Mouse (Mus musculus) liver, postnatal 0 days (tissue): Measurements from ENCODE around the gene Ddb2. TPM values are rescaled to one million over a fixed set of nuclear protein-coding genes. Genes with fewer than 3 reads are reported as not detected.
"Not testable (repeated sequence)": the region's sequence is repeated elsewhere in the genome, so short reads cannot be mapped to it uniquely, and the experiment has no call there.

Experiments used
- ATAC-seq: fragments of 200-750 bp; cut with Nextera tagmentation; 2 replicates; pipeline ENCODE4 v1.8.0; 2017; ENCODE audit warnings: mild to moderate bottlenecking, moderate library complexity
- DNase-seq: peaks from one replicate; pipeline ENCODE4 v3.0.0-alpha.2; 2016
- H3K27ac ChIP-seq: fragments of 300-500 bp; sonication (generic); 2 replicates; pipeline ENCODE4 v1.5.1; 2014; ENCODE audit warnings: antibody characterized with exemption, moderate library complexity, mild to moderate bottlenecking, low read depth
- H3K27me3 ChIP-seq: fragments of 300-500 bp; sonication (generic); 2 replicates; pipeline ENCODE4 v1.6.1; 2014; ENCODE audit warnings: low read length, control low read depth, mixed read lengths; ENCODE audit not compliant: insufficient read depth
- H3K36me3 ChIP-seq: fragments of 300-500 bp; sonication (generic); replicated peaks from 2 replicates; pipeline ENCODE4 v1.6.1; 2014; ENCODE audit warnings: mild to moderate bottlenecking, control low read depth, low read length, moderate library complexity, mixed read lengths; ENCODE audit not compliant: insufficient read depth
- H3K4me1 ChIP-seq: fragments of 300-500 bp; sonication (generic); 2 replicates; pipeline ENCODE4 v1.6.1; 2014; ENCODE audit warnings: antibody characterized with exemption, mild to moderate bottlenecking, control low read depth; ENCODE audit not compliant: insufficient read depth
- H3K4me2 ChIP-seq: fragments of 300-500 bp; sonication (generic); 2 replicates; pipeline ENCODE4 v1.6.1; 2014; ENCODE audit warnings: low read depth, mild to moderate bottlenecking, low read length, moderate library complexity, mixed read lengths
- H3K4me3 ChIP-seq: fragments of 300-500 bp; sonication (generic); 2 replicates; pipeline ENCODE4 v1.5.1; 2014; ENCODE audit warnings: low read depth, low read length
- H3K9ac ChIP-seq: fragments of 300-500 bp; sonication (generic); replicated peaks from 2 replicates; pipeline ENCODE4 v1.6.1; 2014; ENCODE audit warnings: mild to moderate bottlenecking, moderate library complexity
- H3K9me3 ChIP-seq: fragments of 300-500 bp; sonication (generic); 2 replicates; pipeline ENCODE4 v1.6.1; 2016; ENCODE audit warnings: mild to moderate bottlenecking, control low read depth, low read length, mixed read lengths
- CTCF ChIP-seq: sonication (generic); IDR thresholded peaks from 2 replicates; pipeline ENCODE4 v1.5.1; 2016; ENCODE audit warnings: antibody characterized with exemption, low read depth
- EP300 ChIP-seq: IDR thresholded peaks from 2 replicates; pipeline ENCODE4 v1.6.1; 2016; ENCODE audit warnings: antibody characterized with exemption, low read depth, mild to moderate bottlenecking
- WGBS: fragments of 180-500 bp; shearing (Covaris S2); extraction: QIAGEN DNeasy Blood & Tissue Kit; methylation state at CpG from one replicate; pipeline ENCODE4 v1.1.7; 2014; ENCODE audit not compliant: insufficient replicate concordance; 5-methylcytosine and 5-hydroxymethylcytosine counted together
- polyA plus RNA-seq: library from polyadenylated mRNA; unstranded; fragments of >200 nt; fragmentation: Nextera tagmentation; extraction: Ambion mirVana; gene quantifications from 2 replicates; pipeline ENCODE4 v1.2.1, GENCODE M21; 2015

The Ddb2 gene
- polyA plus RNA-seq, 1 experiment from 2014 or later, result 4.0 TPM

- Histone ChIP-seq H3K4me3 (no peak overlapping the region), H3K4me2 (no peak overlapping the region)
Observed at GRCm38 (mm10) chr2:91244557-91245228, 7.9 kb upstream of the Ddb2 start.

GRCm38 (mm10) chr2:91243416-91243815 is 6.6 kb upstream of the Ddb2 start:
- 80% methylated on average over 3 of the region's 3 CpGs for WGBS
- TF ChIP-seq EP300 (no peak), CTCF (no peak)

More at GRCm38 (mm10) chr2:91244557-91245228, 7.9 kb upstream of the Ddb2 start:
- DNase-seq (no peak), ATAC-seq (peak; percentile 40; the same call in 1 of the 2 replicates)
- TF ChIP-seq CTCF (no peak), EP300 (peak; percentile 42; the same call in 1 of the 2 replicates)
- no peaks in the 10 kb centered on the region for H3K27me3 ChIP-seq
- WGBS, result 55% methylated on average over 5 of the region's 5 CpGs
- H3K27ac ChIP-seq, result no peak overlapping the region
- peaks cover 8% of the 10 kb centered on the region; the same call in 1 of the 2 replicates for H3K4me1 ChIP-seq
- no peaks in the 10 kb centered on the region for H3K36me3 ChIP-seq
- no peaks in the 10 kb centered on the region for H3K9me3 ChIP-seq
- no peak overlapping the region for H3K9ac ChIP-seq

GRCm38 (mm10) chr2:91242547-91242946 is 5.8 kb upstream of the Ddb2 start:
- no peak overlapping the region for H3K9ac ChIP-seq
- no peaks in the 10 kb centered on the region for H3K36me3 ChIP-seq
- no peaks in the 10 kb centered on the region for H3K27me3 ChIP-seq
- H3K4me2 ChIP-seq, result 0 out of 2 replicates have a peak overlapping the region, but pooled peaks have one; percentile 1
- no peaks in the 10 kb centered on the region for H3K9me3 ChIP-seq
- H3K4me3 ChIP-seq, result no peak overlapping the region
- DNase-seq, result peak; percentile 41
- H3K27ac ChIP-seq, result peak overlapping the region; percentile 46
- peak; percentile 94 for ATAC-seq
- H3K4me1 ChIP-seq, result peaks cover 10% of the 10 kb centered on the region; the same call in 1 of the 2 replicates
- TF ChIP-seq CTCF, result no peak
- 0 out of 2 replicates have a peak, but pooled peaks have one; percentile 10 for TF ChIP-seq EP300
- 35% methylated on average over 5 of the region's 5 CpGs for WGBS

More at GRCm38 (mm10) chr2:91243416-91243815, 6.6 kb upstream of the Ddb2 start:
- peaks cover 8% of the 10 kb centered on the region; the same call in 1 of the 2 replicates for H3K4me1 ChIP-seq
- DNase-seq, result no peak
- no peak overlapping the region for H3K4me3 ChIP-seq
- no peaks in the 10 kb centered on the region for H3K9me3 ChIP-seq
- no peak for ATAC-seq
- peak overlapping the region; percentile 42; the same call in 1 of the 2 replicates for H3K27ac ChIP-seq
- H3K27me3 ChIP-seq, result no peaks in the 10 kb centered on the region
- H3K4me2 ChIP-seq, result no peak overlapping the region
- no peak overlapping the region for H3K9ac ChIP-seq
- no peaks in the 10 kb centered on the region for H3K36me3 ChIP-seq

- peaks cover 13% of the 10 kb centered on the region; the same call in 1 of the 2 replicates for H3K4me1 ChIP-seq
- not testable (repeated sequence) for H3K9me3 ChIP-seq, DNase-seq, H3K27me3 ChIP-seq, H3K36me3 ChIP-seq, H3K9ac ChIP-seq
- ATAC-seq, result peak; percentile 60
- TF ChIP-seq CTCF, result peak; percentile 43
- peak overlapping the region; percentile 92 for H3K27ac ChIP-seq
- H3K4me3 ChIP-seq, result peak overlapping the region; percentile 61
- peak overlapping the region; percentile 87 for H3K4me2 ChIP-seq
- 16% methylated on average over 4 of the region's 4 CpGs for WGBS
Observed at GRCm38 (mm10) chr2:91237511-91238080, 814 bp upstream of the Ddb2 start.

GRCm38 (mm10) chr2:91229735-91230134 is 7.0 kb downstream of the Ddb2 start:
- H3K9me3 ChIP-seq, result no peaks in the 10 kb centered on the region
- no peak overlapping the region for H3K4me2 ChIP-seq
- 0 out of 2 replicates have a peak, but pooled peaks cover 6% of the 10 kb centered on the region for H3K36me3 ChIP-seq
- no peak overlapping the region for H3K4me3 ChIP-seq
- no peak overlapping the region for H3K27ac ChIP-seq
- DNase-seq (no peak), ATAC-seq (no peak)
- H3K27me3 ChIP-seq, result no peaks in the 10 kb centered on the region
- WGBS, result 80% methylated on average over 2 of the region's 2 CpGs
- H3K9ac ChIP-seq, result no peak overlapping the region
- TF ChIP-seq EP300, result no peak
- TF ChIP-seq CTCF, result no peak
- H3K4me1 ChIP-seq, result no peaks in the 10 kb centered on the region

- H3K4me3 ChIP-seq, result no peak overlapping the region
- ATAC-seq (no peak), DNase-seq (no peak)
- no peak overlapping the region for H3K9ac ChIP-seq
- no peaks in the 10 kb centered on the region for H3K9me3 ChIP-seq
- H3K4me1 ChIP-seq, result no peaks in the 10 kb centered on the region
- 74% methylated on average over 2 of the region's 2 CpGs for WGBS
- H3K36me3 ChIP-seq, result 0 out of 2 replicates have a peak, but pooled peaks cover 2% of the 10 kb centered on the region
- H3K4me2 ChIP-seq, result no peak overlapping the region
- no peak overlapping the region for H3K27ac ChIP-seq
- H3K27me3 ChIP-seq, result no peaks in the 10 kb centered on the region
- TF ChIP-seq EP300, result no peak
- TF ChIP-seq CTCF, result peak; percentile 29; the same call in 1 of the 2 replicates
Observed at GRCm38 (mm10) chr2:91223614-91224013, 13.2 kb downstream of the Ddb2 start.
